Mouse (Mus musculus) CD4-positive helper T cell, adult 2 months (primary cell): ENCODE measurements around the gene A930009A15Rik.

ENCODE experiments used
- DNase-seq: peaks from one replicate; pipeline ENCODE4 v3.0.0-alpha.2; 2012; ENCODE audit warnings: low read depth, missing footprints, low spot score

A930009A15Rik gene

GRCm38 (mm10) chr10:115569712-115570491 is at the start of gene A930009A15Rik:
A930009A15Rik (plus strand) TSS chr10:115569986.
- DNase-seq = no peak

- DNase-seq = no peak
These were observed 49.3 kb upstream of the A930009A15Rik start for GRCm38 (mm10) chr10:115520200-115521080.

- DNase-seq = no peak
These were observed 48.7 kb upstream of the A930009A15Rik start for GRCm38 (mm10) chr10:115521081-115521451.

- DNase-seq = no peak
These were observed 40.9 kb upstream of the A930009A15Rik start for GRCm38 (mm10) chr10:115528892-115529291.

DNA sequence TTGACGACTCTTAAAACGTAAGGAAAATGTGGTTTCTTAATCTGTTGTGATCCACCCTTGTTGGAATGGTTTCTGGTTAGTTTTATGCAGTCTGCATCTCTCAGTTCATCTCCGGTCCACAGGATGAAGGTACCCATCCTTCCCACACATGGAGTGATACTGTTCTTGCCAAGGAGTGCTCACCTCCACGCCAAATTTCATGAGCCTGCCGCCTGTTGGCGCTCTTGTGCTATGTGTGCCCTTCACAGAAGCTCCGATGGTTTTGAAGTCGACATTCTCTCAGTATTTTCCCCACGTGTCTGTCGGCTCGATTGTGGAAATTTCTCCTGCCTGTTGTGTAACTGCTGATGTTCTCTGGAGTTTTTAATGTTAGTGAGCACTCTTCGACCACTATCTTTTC is 40.0 kb upstream of the A930009A15Rik start:
- no peak for DNase-seq

DNA sequence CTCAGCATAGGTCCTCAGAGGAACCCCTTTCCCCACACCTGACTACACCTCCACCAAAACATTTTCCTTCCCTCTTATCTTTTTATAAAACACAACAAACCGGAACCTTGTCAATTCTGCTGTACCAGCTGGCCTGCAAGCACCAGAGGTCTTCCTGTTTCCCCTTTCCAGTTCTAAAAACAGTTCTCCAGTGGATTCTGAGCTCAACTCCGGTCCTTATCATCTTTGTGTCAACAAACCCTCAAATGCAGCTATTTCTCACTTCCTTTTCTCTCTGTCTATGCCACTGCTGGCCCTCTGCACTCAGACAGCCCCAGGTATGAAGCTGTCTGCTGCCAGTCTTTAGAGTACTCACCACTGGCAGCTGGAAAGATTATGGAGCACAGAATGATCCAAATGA is 39.0 kb upstream of the A930009A15Rik start:
- DNase-seq = no peak

- DNase-seq = no peak
These were observed 26.9 kb upstream of the A930009A15Rik start for GRCm38 (mm10) chr10:115542917-115543316.

DNA sequence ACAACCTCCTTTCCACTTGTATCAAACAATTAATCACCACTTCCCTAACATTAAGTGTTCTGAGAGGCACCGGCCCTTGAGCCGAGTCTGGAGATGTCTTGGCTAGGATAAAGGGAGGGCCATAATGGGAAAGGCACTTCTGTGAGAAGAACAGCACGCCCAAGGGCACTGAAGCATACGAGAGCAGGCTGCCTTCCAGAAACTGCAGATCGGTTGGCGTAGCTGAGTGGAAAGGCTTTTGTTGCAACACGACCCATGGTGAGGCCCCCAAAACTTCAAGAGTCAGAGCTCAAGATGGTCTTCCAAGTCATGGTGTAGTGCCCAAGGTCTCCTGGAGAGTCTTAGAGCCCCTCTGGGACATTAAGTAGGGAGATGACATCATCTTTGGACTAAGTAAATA is 19.5 kb upstream of the A930009A15Rik start:
- no peak for DNase-seq

GRCm38 (mm10) chr10:115551069-115551468 is 18.7 kb upstream of the A930009A15Rik start:
- DNase-seq = no peak

DNA sequence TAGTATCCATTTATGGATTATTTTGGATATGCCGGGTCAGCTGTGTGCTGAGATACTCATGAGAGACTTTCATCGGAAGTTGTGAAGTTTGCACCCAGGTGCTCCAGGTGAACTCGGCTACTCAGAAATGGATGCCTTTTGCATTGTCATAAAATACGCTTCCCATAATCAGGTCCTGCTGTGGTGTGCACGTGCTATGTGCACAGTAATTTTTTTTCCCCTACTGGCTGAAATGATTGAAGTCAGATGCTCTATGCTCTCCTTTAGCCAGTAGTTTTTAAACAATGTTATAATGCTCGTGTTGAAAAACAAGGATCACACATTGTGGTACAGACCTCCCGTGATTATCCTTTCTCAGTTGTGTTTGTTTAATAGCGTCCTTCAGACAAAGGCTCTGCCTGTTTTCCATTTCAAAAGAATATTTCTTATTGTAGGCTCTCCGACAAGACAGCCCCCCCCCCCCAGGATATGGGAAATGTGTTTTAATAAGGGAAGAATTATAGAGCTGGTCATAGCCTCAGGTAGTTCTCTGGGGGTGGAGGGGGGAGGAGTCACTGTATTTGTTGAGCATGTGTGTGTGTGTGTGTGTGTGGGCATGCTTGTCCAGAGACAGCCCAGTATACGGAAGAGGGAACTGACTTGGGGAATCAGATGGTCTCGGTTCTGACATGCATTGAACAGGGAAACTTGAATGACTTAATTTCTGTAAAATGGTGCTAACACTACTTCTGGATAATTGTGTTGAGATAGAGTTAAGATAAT is 16.3 kb upstream of the A930009A15Rik start:
- DNase-seq = no peak

GRCm38 (mm10) chr10:115555191-115555765 is 14.5 kb upstream of the A930009A15Rik start:
- no peak for DNase-seq

DNA sequence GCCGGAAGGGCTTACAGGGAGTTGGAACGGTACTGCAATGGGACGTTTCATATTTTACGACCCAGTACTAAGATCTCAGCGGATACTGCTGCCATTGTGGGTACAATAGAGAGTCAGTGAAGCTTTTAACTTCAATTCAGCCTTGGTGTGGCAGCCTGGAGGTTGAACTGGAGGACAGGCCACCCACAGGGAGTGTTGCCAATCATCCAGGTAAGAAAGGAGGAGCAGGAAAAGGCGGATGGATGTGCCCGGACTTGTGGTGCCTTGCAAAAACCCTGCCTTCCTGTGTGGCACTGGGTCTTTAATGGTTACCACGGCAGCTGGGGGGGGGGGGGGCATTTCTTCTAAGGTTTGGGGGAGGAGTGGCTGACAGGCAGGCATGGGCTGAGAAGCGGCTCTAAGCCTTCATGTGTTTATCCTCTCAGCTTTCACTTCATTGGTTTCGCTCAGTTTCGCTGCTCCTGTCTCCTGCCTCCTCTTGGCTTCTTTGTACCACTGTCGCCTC is 13.0 kb upstream of the A930009A15Rik start:
- no peak for DNase-seq

GRCm38 (mm10) chr10:115561136-115561880 is 8.5 kb upstream of the A930009A15Rik start:
- DNase-seq = no peak

DNA sequence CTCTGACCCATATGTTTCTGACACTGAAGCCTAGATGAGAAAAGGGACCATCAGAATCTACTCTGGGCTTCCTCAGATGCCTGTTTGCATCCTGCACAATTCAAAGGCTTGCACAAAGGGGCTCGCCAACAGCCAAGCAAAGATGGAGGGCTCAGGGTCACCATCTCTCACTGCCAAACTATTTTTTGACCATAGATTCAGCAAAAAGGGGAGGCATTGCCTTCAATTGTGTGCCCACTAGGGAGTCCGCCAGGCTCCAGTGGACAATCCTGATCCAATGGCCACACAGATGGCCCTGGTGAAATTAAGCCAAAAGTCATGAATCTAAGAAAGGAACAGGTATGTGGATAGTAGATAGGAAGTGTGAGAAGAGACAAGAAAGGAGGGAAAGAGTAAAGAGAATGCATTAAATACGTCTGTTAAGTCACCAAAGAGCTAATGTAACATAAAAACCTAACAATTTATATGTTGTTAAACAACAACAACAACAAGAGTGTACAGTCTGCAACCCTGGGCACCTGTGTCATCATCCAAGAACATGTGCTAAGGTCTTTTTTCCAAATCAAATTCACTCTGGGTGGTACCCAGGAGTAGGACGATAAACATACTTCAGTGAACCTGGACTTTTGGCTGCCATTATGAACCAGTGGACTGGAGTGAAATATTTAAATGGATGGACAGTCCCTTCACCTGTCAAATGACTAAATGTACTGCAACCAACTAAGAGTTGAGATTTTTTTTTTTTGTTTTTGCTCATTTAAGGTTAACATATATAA is 6.7 kb upstream of the A930009A15Rik start:
- DNase-seq = no peak

DNA sequence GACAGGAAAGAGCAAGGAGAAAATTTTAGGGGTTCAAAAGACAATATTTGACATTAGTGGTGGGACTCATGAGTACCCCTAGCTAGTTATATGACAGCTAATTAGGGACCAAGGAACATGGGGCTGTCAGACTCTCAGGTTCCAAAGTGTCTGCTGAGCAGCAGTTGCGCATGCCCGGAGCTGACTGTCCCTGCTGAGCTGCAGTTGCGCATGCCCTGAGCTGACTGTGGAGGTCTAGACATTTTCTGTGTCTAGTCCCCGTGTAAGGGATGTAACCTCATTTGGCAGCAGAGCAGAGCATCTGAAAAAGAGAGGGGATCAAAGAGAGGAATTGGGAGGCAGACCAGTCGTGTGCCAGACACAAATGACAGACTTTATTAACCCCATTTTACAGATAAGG is 5.8 kb upstream of the A930009A15Rik start:
- DNase-seq = no peak

DNA sequence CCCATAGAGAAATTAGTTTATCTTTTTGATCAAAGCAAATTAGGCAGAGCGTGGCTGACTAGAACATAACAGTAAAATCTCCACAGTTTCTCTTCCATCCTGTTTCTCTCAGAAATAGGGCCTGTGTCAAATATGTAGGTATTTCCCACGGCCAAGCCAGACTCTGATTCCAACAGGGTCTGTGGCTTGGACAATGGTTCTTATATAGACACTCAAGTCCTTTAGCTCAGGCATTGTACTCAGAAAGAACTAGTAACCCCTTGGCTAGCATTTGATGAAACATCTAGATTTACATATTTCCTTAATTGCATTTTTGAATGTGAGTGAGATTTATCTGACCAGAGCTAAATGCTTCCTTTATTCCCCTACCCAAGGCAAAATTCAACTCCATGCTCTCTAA is 791 bp downstream of the A930009A15Rik start:
- no peak for DNase-seq

DNA sequence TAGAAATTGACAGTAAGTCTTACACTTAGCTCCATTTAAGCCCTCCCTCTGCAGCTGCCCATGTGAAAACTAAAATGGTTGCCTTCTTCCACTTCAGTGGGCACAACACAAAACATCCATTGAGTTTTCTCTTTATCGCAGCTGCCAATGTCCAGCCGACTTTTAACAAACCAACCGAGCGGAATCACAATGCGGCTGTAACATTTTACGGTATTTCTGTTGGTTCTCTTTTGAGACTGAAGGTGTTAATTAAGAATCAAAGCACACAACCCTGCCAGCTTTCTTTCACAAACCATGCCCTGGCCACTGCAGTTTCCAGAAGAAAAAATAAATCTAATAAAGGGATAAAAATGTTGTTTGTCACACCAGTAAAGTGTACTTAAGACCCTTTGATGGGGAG is 1.5 kb downstream of the A930009A15Rik start:
- DNase-seq = no peak

DNA sequence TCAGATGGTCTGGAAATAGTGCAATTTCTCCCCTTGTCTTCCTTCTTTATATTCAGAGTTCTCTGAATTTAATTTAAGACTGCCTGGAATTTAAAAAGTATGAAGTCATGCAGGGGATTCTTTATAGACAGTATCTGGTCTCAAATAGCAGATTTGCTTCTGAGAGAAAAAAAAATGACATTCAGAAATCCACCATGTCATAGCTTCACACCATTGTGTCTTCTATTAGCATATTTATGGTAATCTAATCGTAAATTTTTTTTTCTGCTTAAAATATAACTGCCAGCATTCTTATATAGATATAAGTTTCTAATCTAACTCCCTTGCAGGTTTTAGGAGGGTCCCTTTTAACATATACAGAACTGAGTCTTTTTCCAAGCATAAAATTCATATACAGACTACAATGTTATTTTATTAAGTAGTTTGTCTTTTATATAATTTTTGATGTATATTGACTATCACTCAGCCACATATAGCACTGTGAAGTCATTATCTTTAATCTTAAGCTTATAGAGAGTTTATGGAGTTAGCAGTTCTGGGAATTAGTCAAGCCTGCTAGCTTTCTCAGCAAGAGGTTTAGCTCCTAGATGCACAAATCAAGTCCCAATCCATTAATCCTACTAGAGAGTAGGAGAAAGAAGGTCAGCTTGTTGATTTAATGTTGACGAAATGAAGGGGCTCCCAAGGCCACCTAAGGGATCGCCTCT is 2.1 kb downstream of the A930009A15Rik start:
- no peak for DNase-seq

- DNase-seq = no peak
These were observed 9.3 kb downstream of the A930009A15Rik start for GRCm38 (mm10) chr10:115579076-115579475.
